Mouse (Mus musculus) kidney, postnatal 4 days (tissue): ENCODE data around the gene 6430571L13Rik.
A peak's percentile ranks its signal among the peaks of the same experiment; 100 is the strongest.

Experiments used
- DNase-seq, 2 experiments: peaks; one replicate each; pipeline ENCODE4 v3.0.0; 2021; ENCODE audit warnings: mixed read lengths in 2 of 2

The 6430571L13Rik gene

DNA sequence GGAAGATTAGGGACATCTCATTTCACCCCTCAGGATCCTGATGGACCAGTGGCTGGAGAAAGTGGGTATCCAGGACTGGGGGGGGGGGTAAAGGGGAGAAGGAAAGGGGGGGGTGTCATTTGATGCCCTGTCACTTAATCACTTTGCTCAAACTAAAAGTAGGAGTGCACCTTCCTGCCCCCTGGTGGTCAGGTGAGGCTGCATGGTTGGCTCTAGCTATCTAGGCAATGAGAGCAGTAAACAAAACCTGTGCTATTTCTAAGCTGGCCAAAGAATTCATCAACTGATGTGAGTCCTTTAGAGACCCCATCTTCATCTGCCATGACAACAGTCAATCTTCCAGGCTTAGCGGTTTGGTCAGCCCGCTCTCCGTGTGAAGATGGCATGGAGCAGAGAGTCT is 46.3 kb downstream of the 6430571L13Rik start:
- peak; percentile 69 to 74 for DNase-seq

DNA sequence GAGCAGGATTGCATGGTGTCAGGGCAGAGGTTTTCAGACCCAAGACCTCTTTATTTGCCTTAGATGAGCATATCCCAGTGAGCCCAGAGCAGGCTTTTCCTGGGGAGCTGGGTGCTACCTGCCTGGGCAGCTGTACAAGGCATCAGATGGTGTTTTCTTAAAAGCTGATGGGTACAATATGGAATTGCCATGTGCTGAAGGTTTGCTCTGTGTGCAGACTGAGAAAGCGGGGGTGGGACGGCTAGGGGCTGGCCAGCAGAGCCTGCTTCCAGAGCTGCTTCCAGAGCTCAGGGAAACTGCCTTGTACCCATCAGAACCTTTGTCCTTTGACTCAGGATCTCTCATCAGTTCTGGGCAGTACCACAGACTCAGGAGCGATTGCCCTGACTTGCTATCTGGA is 47.3 kb downstream of the 6430571L13Rik start:
- no peak for DNase-seq

DNA sequence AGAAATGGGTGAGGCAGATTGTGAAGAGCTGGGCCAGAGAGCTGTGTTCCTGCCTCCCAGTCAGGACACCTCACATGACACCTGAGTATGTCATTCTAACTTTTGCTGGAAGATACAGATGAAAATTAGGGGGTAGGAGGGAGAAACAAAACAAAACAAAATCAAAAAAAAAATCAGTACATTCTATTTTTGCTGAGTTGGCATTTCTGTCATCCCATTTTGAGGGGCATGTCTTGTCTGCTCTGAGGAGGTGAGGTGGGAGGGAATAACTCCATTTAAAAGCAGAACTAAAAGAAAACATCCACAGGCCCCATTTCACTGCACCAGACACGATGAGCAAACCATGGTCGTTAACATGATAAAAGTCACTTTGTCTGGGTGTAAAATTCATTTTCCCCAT is 47.9 kb downstream of the 6430571L13Rik start:
- DNase-seq = no peak

DNA sequence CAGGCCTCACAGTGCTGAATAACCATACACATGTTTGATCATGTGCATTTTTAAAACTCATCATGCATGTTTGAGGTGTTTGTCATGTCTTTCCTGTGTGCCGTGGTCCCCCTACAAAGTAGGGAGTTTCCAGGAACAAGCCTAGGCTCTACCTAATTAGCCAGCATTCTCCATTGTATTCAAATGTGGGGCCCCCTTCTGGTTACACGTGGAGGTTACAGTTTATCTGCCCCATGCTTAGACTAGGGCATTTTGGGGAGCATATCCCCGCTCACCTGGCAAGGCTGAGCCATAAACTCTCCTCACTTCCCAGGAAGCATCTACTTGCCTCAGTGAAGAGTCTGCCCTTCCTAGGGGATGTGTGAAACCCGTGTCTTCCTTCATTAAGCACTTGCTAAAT is 56.0 kb downstream of the 6430571L13Rik start:
- no peak for DNase-seq

DNA sequence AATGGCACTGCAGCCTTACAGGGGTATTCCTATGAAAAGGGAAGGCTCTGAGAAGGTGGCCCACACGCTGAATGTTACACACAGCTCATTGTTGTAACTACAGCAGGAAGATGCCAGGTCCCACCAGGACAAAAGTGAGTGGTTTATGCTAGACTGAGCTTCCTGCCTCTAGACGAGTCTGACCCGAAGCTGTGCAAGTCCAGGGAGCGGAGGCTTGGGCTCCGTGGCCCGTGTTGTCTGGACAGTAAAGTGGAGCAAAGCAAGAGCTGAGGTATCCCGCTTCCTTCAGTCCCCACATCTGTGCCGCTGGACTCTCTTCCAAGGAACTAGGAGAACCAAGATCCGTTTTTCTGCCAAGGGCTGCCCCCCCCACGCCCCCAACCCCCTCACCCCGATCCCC is 58.6 kb downstream of the 6430571L13Rik start:
- no peak for DNase-seq

DNA sequence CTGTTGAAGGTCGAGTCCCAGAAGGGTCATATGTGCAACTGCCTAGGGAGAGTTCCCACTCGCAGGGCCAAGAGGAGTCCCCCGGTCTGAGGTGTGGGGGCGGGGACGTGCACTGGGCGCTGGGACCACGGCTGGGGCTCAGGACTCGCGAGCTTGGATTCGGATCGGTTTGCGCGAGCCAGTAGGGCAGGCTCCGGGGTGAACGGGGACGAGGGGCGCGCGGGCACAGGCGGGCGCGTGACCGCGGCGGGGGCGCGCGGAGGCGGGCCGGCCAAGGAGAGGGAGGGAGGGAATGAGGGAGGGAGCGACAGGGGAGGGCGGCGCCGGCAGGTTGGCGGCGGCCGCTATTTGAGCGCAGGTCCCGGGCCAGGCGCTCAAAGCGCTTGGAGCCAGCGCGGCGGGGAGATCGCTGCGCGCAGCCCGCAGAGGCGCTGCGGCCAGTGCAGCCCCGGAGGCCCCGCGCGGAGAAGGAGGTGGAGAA is 59.1 kb downstream of the 6430571L13Rik start, which contains the start of gene Cacna2d2:
TSS of gene Cacna2d2 (plus strand) at position 122 of the 481 bp plus-strand sequence.
- peak; percentile 68 to 78 for DNase-seq

DNA sequence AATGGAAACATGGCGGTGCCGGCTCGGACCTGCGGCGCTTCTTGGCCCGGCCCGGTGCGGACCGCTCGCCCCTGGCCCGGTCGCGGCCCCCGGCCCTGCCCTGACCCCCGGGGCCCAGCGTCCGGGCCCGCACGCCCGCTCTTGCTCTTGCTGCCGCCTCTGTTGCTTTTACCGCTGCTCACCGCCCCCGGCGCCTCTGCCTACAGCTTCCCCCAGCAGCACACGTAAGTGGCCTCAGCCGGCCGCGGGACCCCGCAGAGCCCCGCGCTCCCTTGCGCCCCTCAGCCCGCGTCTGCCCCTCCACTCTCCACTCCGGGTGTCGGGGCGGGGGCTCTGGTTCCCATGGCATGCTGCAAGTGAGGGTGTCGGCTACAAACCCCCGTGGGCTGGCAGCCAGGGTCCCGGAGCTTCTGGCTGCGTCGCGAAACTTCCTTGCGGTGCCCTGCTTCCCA is 59.7 kb downstream of the 6430571L13Rik start:
- peak; percentile 31 to 42 for DNase-seq

DNA sequence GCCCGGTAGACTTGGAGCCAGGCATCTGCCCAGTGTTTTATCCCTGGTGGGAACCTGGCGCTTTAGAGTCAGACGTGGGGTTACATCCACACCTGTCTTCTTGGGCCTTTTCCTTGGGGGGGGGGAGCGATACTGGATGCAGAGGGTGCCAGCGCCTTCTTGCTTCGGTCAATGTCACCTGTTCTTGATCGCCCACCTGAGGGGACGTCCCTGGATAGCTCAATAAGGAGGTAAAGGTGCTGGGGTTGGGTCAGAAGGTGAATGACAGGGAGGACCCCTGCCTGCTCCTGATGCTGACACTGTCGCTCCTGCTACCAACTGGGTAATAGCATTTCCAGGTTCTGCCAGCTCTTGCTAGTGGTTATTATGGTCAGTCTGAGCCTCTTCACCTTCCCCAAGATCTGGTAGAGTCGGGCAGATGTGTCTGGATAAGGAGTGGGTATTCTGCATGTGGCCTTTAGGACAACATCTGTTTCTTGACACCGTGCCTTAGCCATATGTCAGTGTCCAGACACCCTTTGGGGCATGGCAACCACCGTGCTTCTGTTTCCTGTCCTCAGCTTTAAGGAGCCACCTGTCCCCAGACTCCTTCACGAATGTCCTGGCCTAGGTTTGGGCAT is 60.4 kb downstream of the 6430571L13Rik start:
- DNase-seq = no peak
